Mouse (Mus musculus): Measurements from ENCODE around the gene Mtor.

GRCm38 (mm10) chr4:148510691-148511090 is 62.3 kb downstream of the Mtor start:
- no peak for TF ChIP-seq CTCF (conservative IDR thresholded peaks at IDR 0.05; ENCODE audit: insufficient read depth, insufficient read length, low read depth, low read length)
- no peak for TF ChIP-seq POLR2A (IDR thresholded peaks at IDR 0.05; ENCODE audit: low read depth, low read length)

All from kidney, adult 2 months (tissue).